Mouse (Mus musculus): ENCODE results near the gene Tex50. TPM values are rescaled to one million over a fixed set of nuclear protein-coding genes. Genes with fewer than 3 reads are reported as not detected.

Tex50 gene
- polyA plus RNA-seq, 1 experiment from 2014 or later: not detected

Other genes with a start within 250 kb of the Tex50 start
- gene Serpinc1, start 180.7 kb downstream of the Tex50 start, polyA plus RNA-seq (2014; fragmentation: Nextera tagmentation; extraction: Ambion mirVana): 1.1 and 1.9 TPM in 2 replicates
- gene Zbtb37, start 124.5 kb downstream of the Tex50 start, polyA plus RNA-seq (2014; fragmentation: Nextera tagmentation; extraction: Ambion mirVana): 10.5 and 17.8 TPM in 2 replicates
- gene Dars2, start 88.7 kb downstream of the Tex50 start, polyA plus RNA-seq (2014; fragmentation: Nextera tagmentation; extraction: Ambion mirVana): 38.4 and 41.3 TPM in 2 replicates
- gene Cenpl, start 88.6 kb downstream of the Tex50 start, polyA plus RNA-seq (2014; fragmentation: Nextera tagmentation; extraction: Ambion mirVana): 22.7 and 27.5 TPM in 2 replicates
- 17.2 and 17.7 TPM in 2 replicates for gene Klhl20, start 27.8 kb downstream of the Tex50 start, polyA plus RNA-seq (2014; fragmentation: Nextera tagmentation; extraction: Ambion mirVana)
- gene Ankrd45, start 16.6 kb downstream of the Tex50 start, polyA plus RNA-seq (2014; fragmentation: Nextera tagmentation; extraction: Ambion mirVana): 22.7 and 27.0 TPM in 2 replicates
- gene Prdx6, start 91.9 kb upstream of the Tex50 start, polyA plus RNA-seq (2014; fragmentation: Nextera tagmentation; extraction: Ambion mirVana): 256 and 281 TPM in 2 replicates
- not detected in 2 replicates for gene Tnfsf4, start 236.1 kb upstream of the Tex50 start, polyA plus RNA-seq (2014; fragmentation: Nextera tagmentation; extraction: Ambion mirVana)